ENCODE assay signal across 18 mouse cellular contexts in genomic region chr19:55580152-55580551, GRCm38 (mm10).
"Had no signal": no experiment of that assay in that cellular context is flagged by ENCODE, and none has a peak within 500 bp of the region (broad histone marks: within the 10 kb centered on the region; RNA-seq: fewer than 3 reads in every experiment).

No protein-coding gene starts in this region.

- DNase-seq: layer of hippocampus, postnatal 36 days; liver; liver, embryonic 13.5 days; liver, postnatal 0 days; lung, postnatal 14 days; retina, postnatal 1 day; right cerebral cortex, postnatal 14 days; thymus, adult 18-20 months; thymus, postnatal 14 days had no signal

- H3K4me2 ChIP-seq: intestine, embryonic 15.5 days; limb, embryonic 12.5 days; liver, embryonic 13.5 days; lung, embryonic 15.5 days; midbrain, embryonic 11.5 days; midbrain, embryonic 15.5 days; neural tube, embryonic 13.5 days had no signal

- H3K27ac ChIP-seq: intestine, embryonic 15.5 days; limb, embryonic 12.5 days; liver, embryonic 13.5 days; lung, embryonic 15.5 days; macrophage; midbrain, embryonic 15.5 days; neural tube, embryonic 13.5 days; stomach, postnatal 0 days had no signal

- H3K9me3 ChIP-seq: intestine, embryonic 15.5 days; limb, embryonic 12.5 days; liver, embryonic 13.5 days; lung, embryonic 15.5 days; megakaryocyte, embryonic 14.5 days; midbrain, embryonic 15.5 days; neural tube, embryonic 13.5 days had no signal

- H3K27me3 ChIP-seq: intestine, embryonic 15.5 days; liver, embryonic 13.5 days; lung, embryonic 15.5 days; megakaryocyte, embryonic 14.5 days; midbrain, embryonic 15.5 days had no signal

- H3K36me3 ChIP-seq: intestine, embryonic 15.5 days; limb, embryonic 12.5 days; liver, embryonic 13.5 days; lung, embryonic 15.5 days; midbrain, embryonic 15.5 days; neural tube, embryonic 13.5 days had no signal

- H3K9ac ChIP-seq: intestine, embryonic 15.5 days; limb, embryonic 12.5 days; liver, embryonic 13.5 days; liver, postnatal 0 days; lung, embryonic 15.5 days; midbrain, embryonic 15.5 days; neural tube, embryonic 13.5 days had no signal

- H3K4me3 ChIP-seq: intestine, embryonic 15.5 days; limb, embryonic 12.5 days; liver, embryonic 13.5 days; lung, embryonic 15.5 days; megakaryocyte, embryonic 14.5 days; midbrain, embryonic 15.5 days; neural tube, embryonic 13.5 days had no signal

- ATAC-seq: intestine, embryonic 15.5 days; liver, postnatal 0 days; midbrain, embryonic 15.5 days had no signal
